Mouse (Mus musculus) embryo, embryonic 11 days (tissue): ENCODE results near the gene Myh9.

Experiments used
- DNase-seq: peaks from one replicate; pipeline ENCODE4 v3.0.0-alpha.2; 2015

Gene Myh9

GRCm38 (mm10) chr15:77842047-77842843 lies at the start of gene Myh9:
Gene Myh9, minus strand, starts transcription at chr15:77842175.
- peak; percentile 100 for DNase-seq

GRCm38 (mm10) chr15:77891766-77892165 lies 49.8 kb upstream of the Myh9 start:
- no peak for DNase-seq

- DNase-seq, result no peak
Measured at GRCm38 (mm10) chr15:77889761-77890422, 47.9 kb upstream of the Myh9 start.

GRCm38 (mm10) chr15:77888286-77888685 lies 46.3 kb upstream of the Myh9 start:
- DNase-seq, result no peak

GRCm38 (mm10) chr15:77887093-77887488 lies 45.1 kb upstream of the Myh9 start:
- no peak for DNase-seq

GRCm38 (mm10) chr15:77886369-77887092 lies 44.6 kb upstream of the Myh9 start:
- DNase-seq, result no peak

GRCm38 (mm10) chr15:77885945-77886344 lies 44.0 kb upstream of the Myh9 start:
- DNase-seq, result no peak

- DNase-seq, result no peak
Measured at GRCm38 (mm10) chr15:77885159-77885558, 43.2 kb upstream of the Myh9 start.

GRCm38 (mm10) chr15:77883697-77884010 lies 41.7 kb upstream of the Myh9 start:
- no peak for DNase-seq

- DNase-seq, result peak; percentile 83
Measured at GRCm38 (mm10) chr15:77882797-77883696, 41.1 kb upstream of the Myh9 start.

GRCm38 (mm10) chr15:77882297-77882696 lies 40.3 kb upstream of the Myh9 start:
- DNase-seq, result no peak

GRCm38 (mm10) chr15:77881698-77882097 lies 39.7 kb upstream of the Myh9 start:
- no peak for DNase-seq

GRCm38 (mm10) chr15:77880738-77881137 lies 38.8 kb upstream of the Myh9 start:
- no peak for DNase-seq

GRCm38 (mm10) chr15:77879756-77880155 lies 37.8 kb upstream of the Myh9 start:
- no peak for DNase-seq

- DNase-seq, result no peak
Measured at GRCm38 (mm10) chr15:77877209-77877608, 35.2 kb upstream of the Myh9 start.

GRCm38 (mm10) chr15:77876716-77877115 lies 34.7 kb upstream of the Myh9 start:
- no peak for DNase-seq

GRCm38 (mm10) chr15:77875953-77876352 lies 34.0 kb upstream of the Myh9 start:
- no peak for DNase-seq

- DNase-seq, result no peak
Measured at GRCm38 (mm10) chr15:77874807-77875206, 32.8 kb upstream of the Myh9 start.

- no peak for DNase-seq
Measured at GRCm38 (mm10) chr15:77874310-77874709, 32.3 kb upstream of the Myh9 start.

- peak; percentile 44 for DNase-seq
Measured at GRCm38 (mm10) chr15:77873564-77873963, 31.6 kb upstream of the Myh9 start.

GRCm38 (mm10) chr15:77872996-77873395 lies 31.0 kb upstream of the Myh9 start:
- DNase-seq, result no peak

- DNase-seq, result no peak
Measured at GRCm38 (mm10) chr15:77868340-77868739, 26.4 kb upstream of the Myh9 start.
